Mouse (Mus musculus) heart, postnatal 0 days (tissue): ENCODE measurements at regions not wholly inside any gene's neighbourhood (a gene's known extent, or its start where the extent isn't known, plus 50 kb on each side); places are given as distances from the start of the nearest gene placed in this dataset.
A peak's percentile ranks its signal among the peaks of the same experiment; 100 is the strongest.

Source experiments
- ATAC-seq: fragments of 200-750 bp; cut with Nextera tagmentation; 2 replicates; pipeline ENCODE4 v1.8.0; 2017; ENCODE audit warnings: low read depth, moderate number of reproducible peaks, moderate library complexity; ENCODE audit not compliant: insufficient read depth
- DNase-seq: peaks from one replicate; pipeline ENCODE4 v3.0.0-alpha.2; 2016; ENCODE audit warnings: low spot score
- H3K27ac ChIP-seq: fragments of 300-500 bp; sonication (generic); 2 replicates; pipeline ENCODE4 v1.5.1; 2014; ENCODE audit warnings: low read depth, mild to moderate bottlenecking
- H3K27me3 ChIP-seq: fragments of 300-500 bp; sonication (generic); 2 replicates; pipeline ENCODE4 v1.6.1; 2014; ENCODE audit warnings: low read length, mixed read lengths; ENCODE audit not compliant: control insufficient read depth, insufficient read depth
- H3K36me3 ChIP-seq: fragments of 300-500 bp; sonication (generic); replicated peaks from 2 replicates; pipeline ENCODE4 v1.6.1; 2014; ENCODE audit warnings: low read length, mixed read lengths; ENCODE audit not compliant: control insufficient read depth, insufficient read depth
- H3K4me1 ChIP-seq: fragments of 300-500 bp; sonication (generic); 2 replicates; pipeline ENCODE4 v1.6.1; 2014; ENCODE audit warnings: antibody characterized with exemption; ENCODE audit not compliant: control insufficient read depth, insufficient read depth
- H3K4me2 ChIP-seq: fragments of 300-500 bp; sonication (generic); 2 replicates; pipeline ENCODE4 v1.6.1; 2014; ENCODE audit warnings: low read depth, mild to moderate bottlenecking, low read length, moderate library complexity
- H3K4me3 ChIP-seq: fragments of 300-500 bp; sonication (generic); 2 replicates; pipeline ENCODE4 v1.5.1; 2014; ENCODE audit warnings: low read depth, low read length
- H3K9ac ChIP-seq: fragments of 300-500 bp; sonication (generic); replicated peaks from 2 replicates; pipeline ENCODE4 v1.6.1; 2014; ENCODE audit warnings: low read depth, low read length, mixed read lengths
- H3K9me3 ChIP-seq: fragments of 300-500 bp; sonication (generic); replicated peaks from 2 replicates; pipeline ENCODE4 v1.6.1; 2016; ENCODE audit warnings: low read length; ENCODE audit not compliant: control insufficient read depth
- CTCF ChIP-seq: IDR thresholded peaks from 2 replicates; pipeline ENCODE4 v1.5.1; 2016; ENCODE audit warnings: antibody characterized with exemption, control low read depth, low read depth
- EP300 ChIP-seq: IDR thresholded peaks from 2 replicates; pipeline ENCODE4 v1.6.1; 2016; ENCODE audit warnings: antibody characterized with exemption, low read depth
- whole genome bisulfite sequencing: fragments of 180-500 bp; shearing (Covaris S2); extraction: QIAGEN DNeasy Blood & Tissue Kit; methylation state at CpG from one replicate; pipeline ENCODE4 v1.1.7; 2014; 5-methylcytosine and 5-hydroxymethylcytosine counted together

DNA sequence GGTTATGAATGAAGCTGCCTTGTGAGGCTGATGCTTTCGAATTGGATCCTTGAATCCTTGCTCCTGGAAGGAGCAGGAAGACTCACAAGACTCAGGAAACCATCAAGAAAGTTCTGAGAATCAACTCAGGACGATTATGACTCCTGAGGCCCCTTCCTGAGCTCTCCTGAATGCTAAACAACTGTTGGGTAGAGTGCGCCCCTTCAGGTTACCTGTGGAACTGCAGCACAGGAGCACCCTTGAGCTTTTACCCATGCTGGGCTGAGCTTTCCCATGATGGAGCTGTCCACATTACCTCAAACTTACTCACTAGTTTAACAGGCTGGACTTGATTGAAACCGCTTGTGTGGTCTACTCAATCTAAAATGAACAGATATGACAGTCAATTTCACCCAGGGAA, 553.3 kb downstream of the Jrkl start:
- no peak overlapping the region for H3K9ac ChIP-seq
- TF ChIP-seq CTCF = peak; percentile 26; the same call in 1 of the 2 replicates
- no peak for TF ChIP-seq EP300
- no peak overlapping the region for H3K4me2 ChIP-seq
- H3K4me3 ChIP-seq = no peak overlapping the region
- WGBS = 46% methylated on average over 4 of the region's 4 CpGs
- DNase-seq = no peak
- no peak for ATAC-seq
- no peaks in the 10 kb centered on the region for H3K27me3 ChIP-seq
- H3K36me3 ChIP-seq = no peaks in the 10 kb centered on the region
- no peaks in the 10 kb centered on the region for H3K9me3 ChIP-seq
- no peak overlapping the region for H3K27ac ChIP-seq
- no peaks in the 10 kb centered on the region for H3K4me1 ChIP-seq

DNA sequence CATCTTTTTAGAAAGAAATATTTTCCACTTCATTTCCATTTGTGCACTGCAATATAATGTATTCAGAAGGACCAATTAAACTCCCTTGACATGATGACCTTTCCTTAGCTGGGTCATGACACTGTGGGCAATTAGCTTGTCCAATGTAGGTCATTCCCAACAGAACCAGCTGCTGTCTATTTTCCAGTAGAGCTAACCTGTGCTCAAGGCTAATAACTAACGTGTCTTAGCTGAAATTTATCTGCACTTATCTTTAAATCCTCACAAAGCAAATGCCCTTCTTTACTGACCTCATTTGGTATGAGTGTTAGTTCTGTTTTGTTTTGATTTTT, 554.7 kb downstream of the Jrkl start:
- TF ChIP-seq CTCF = no peak
- TF ChIP-seq EP300 = no peak
- ATAC-seq = no peak
- Histone ChIP-seq H3K4me3 (no peak overlapping the region), H3K27ac (no peak overlapping the region), H3K36me3 (no peaks in the 10 kb centered on the region), H3K4me1 (no peaks in the 10 kb centered on the region), H3K9me3 (no peaks in the 10 kb centered on the region), H3K27me3 (no peaks in the 10 kb centered on the region), H3K4me2 (no peak overlapping the region), H3K9ac (no peak overlapping the region)
- WGBS = 36% methylated on average over 1 of the region's 1 CpGs
- DNase-seq = no peak

DNA sequence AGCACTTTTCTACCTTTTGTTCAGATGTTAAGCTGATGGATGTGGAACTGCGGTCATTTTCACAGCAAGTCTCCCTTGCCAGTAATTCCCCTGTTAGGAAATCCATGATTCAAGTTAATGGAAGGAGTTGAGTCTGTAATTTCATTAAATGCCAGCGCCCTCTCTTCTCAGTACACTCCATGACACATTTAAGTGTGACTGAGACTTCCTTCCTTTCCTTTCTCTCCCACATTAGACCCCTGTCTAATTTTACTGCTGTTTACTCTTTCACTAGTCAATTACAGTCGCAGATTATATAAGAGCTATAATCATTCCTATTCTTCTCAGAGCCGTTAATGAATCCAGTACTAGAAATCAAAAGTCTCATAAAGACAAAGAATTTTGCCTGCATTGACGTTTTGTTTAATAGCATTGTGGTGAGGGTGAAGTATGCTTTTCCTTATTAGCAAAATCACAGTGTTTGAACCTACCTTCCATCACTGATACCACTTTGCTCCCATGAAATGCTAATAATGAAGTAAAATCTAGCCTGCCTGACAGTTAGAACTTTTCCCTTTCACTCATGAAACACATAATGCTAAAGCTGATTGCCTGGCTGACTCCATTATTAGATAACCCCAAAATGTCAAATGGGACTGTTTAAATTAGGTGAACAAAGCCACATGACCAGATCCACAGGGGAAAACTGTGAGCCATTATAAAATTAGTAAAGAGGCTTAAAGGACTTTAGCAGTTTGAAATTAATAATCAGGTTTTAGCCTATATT, 555.3 kb downstream of the Jrkl start:
- TF ChIP-seq CTCF (no peak), EP300 (no peak)

More for the DNA sequence above, 555.3 kb downstream of the Jrkl start:
- H3K27ac ChIP-seq = no peak overlapping the region
- no peak overlapping the region for H3K4me2 ChIP-seq
- H3K4me3 ChIP-seq = no peak overlapping the region
- H3K36me3 ChIP-seq = no peaks in the 10 kb centered on the region
- ATAC-seq = no peak
- DNase-seq = no peak
- no peaks in the 10 kb centered on the region for H3K27me3 ChIP-seq
- H3K9ac ChIP-seq = no peak overlapping the region
- H3K4me1 ChIP-seq = no peaks in the 10 kb centered on the region
- WGBS = 72% methylated on average over 5 of the region's 5 CpGs
- no peaks in the 10 kb centered on the region for H3K9me3 ChIP-seq
